Mouse (Mus musculus) hindbrain, embryonic 15.5 days (tissue): ENCODE data around the gene Pgam5. TPM values are rescaled to one million over a fixed set of nuclear protein-coding genes. Genes with fewer than 3 reads are reported as not detected.

ENCODE experiments used
- ATAC-seq: fragments of 200-750 bp; cut with Nextera tagmentation; 2 replicates; pipeline ENCODE4 v1.8.0; 2017; ENCODE audit warnings: low read depth, moderate number of reproducible peaks, moderate TSS enrichment; ENCODE audit not compliant: low FRiP score
- H3K27ac ChIP-seq: fragments of 300-500 bp; sonication (generic); replicated peaks from 2 replicates; pipeline ENCODE4 v1.5.1; 2015; ENCODE audit warnings: mild to moderate bottlenecking, inconsistent platforms
- H3K27me3 ChIP-seq: fragments of 300-500 bp; sonication (generic); 2 replicates; pipeline ENCODE4 v1.6.1; 2015; ENCODE audit warnings: control low read depth, inconsistent platforms
- H3K36me3 ChIP-seq: fragments of 300-500 bp; sonication (generic); 2 replicates; pipeline ENCODE4 v1.6.1; 2015; ENCODE audit warnings: control low read depth, inconsistent platforms
- H3K4me1 ChIP-seq: fragments of 300-500 bp; sonication (generic); replicated peaks from 2 replicates; pipeline ENCODE4 v1.6.1; 2015; ENCODE audit warnings: control low read depth, inconsistent platforms
- H3K4me2 ChIP-seq: fragments of 300-500 bp; sonication (generic); 2 replicates; pipeline ENCODE4 v1.6.1; 2015; ENCODE audit warnings: moderate library complexity, mild to moderate bottlenecking, inconsistent platforms
- H3K4me3 ChIP-seq: fragments of 300-500 bp; sonication (generic); 2 replicates; pipeline ENCODE4 v1.5.1; 2015; ENCODE audit warnings: mild to moderate bottlenecking, inconsistent platforms
- H3K9ac ChIP-seq: fragments of 300-500 bp; sonication (generic); 2 replicates; pipeline ENCODE4 v1.6.1; 2015; ENCODE audit warnings: inconsistent platforms
- H3K9me3 ChIP-seq: fragments of 300-500 bp; sonication (generic); 2 replicates; pipeline ENCODE4 v1.6.1; 2016; ENCODE audit warnings: control low read depth, inconsistent platforms
- WGBS: fragments of 180-500 bp; shearing (Covaris S2); methylation state at CpG from one replicate; pipeline ENCODE4 v1.1.7; 2015; 5-methylcytosine and 5-hydroxymethylcytosine counted together
- polyA plus RNA-seq: library from polyadenylated mRNA; unstranded; fragments of >200 nt; fragmentation: Nextera tagmentation; extraction: Ambion mirVana; gene quantifications from 2 replicates; pipeline ENCODE4 v1.2.1, GENCODE M21; 2015

Pgam5 gene
- polyA plus RNA-seq, 1 experiment from 2014 or later = 97.9 TPM

DNA sequence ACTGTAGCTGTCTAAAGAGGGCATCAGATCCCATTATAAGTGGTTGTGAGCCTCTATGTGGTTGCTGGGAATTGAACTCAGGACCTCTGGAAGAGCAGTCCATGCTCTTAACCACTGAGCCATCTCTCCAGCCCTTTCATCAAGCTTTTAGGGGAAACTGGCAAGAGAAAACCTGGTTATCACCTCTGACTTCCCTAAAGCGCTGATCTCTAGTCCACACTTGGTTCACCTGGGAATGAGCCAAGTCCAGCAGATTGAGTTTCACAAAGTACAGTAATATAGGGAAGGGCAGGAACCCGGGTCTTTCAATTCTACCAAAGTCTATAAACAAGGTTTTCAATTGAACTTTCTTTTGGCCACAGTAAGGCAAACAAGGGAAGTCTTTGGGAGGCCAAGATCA is 12.3 kb upstream of the Pgam5 start:
- no peak overlapping the region for H3K4me2 ChIP-seq
- H3K27me3 ChIP-seq = no peaks in the 10 kb centered on the region; the same call in 1 of the 2 replicates
- no peak overlapping the region for H3K27ac ChIP-seq
- ATAC-seq = no peak
- H3K9me3 ChIP-seq = no peaks in the 10 kb centered on the region
- no peak overlapping the region for H3K4me3 ChIP-seq
- peaks cover 15% of the 10 kb centered on the region for H3K4me1 ChIP-seq
- no peaks in the 10 kb centered on the region for H3K36me3 ChIP-seq
- WGBS = 79% methylated on average over 2 of the region's 2 CpGs
- H3K9ac ChIP-seq = no peak overlapping the region

DNA sequence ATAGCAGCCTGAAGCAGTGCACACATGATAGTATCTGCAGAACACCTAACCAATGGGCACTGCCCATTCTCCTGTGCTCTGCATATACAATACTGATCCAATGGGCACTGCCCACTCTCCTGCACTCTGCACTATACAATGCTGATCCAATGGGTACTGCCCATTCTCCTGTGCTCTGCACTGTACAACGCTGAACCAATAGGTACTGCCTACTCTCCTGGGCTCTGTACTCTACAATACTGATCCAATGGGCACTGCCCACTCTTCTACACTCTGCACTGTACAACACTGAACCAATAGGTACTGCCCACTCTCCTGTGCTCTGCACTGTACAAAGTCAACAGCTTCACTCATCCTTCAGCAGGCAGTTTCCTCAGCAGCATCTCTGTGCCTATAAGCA is 7.2 kb upstream of the Pgam5 start:
- ATAC-seq = no peak
- Histone ChIP-seq H3K4me3 (no peak overlapping the region), H3K27me3 (no peaks in the 10 kb centered on the region), H3K9me3 (no peaks in the 10 kb centered on the region), H3K9ac (no peak overlapping the region), H3K36me3 (no peaks in the 10 kb centered on the region), H3K4me2 (no peak overlapping the region), H3K27ac (no peak overlapping the region), H3K4me1 (no peaks in the 10 kb centered on the region)
- 97% methylated on average over 1 of the region's 1 CpGs for WGBS

DNA sequence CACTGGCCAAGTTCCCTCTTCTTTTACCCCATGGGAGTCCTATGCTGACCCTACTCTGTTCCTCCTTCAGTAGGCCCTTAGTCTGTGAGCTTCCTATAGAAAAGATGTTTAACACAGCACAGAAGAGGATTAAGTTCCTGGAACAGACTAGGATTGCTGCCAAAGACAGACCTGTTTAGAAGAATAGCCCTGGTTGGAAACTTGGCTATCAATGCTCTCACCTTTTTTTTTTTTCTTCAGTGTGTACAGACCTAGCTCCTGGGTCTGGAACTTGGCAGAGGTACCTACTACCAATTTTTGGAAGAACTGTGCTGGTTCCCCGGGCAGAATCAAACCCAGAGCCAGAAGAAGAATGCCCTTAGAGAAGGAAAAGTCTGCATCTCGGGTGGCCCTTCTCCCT is 6.7 kb upstream of the Pgam5 start:
- Histone ChIP-seq H3K27me3 (no peaks in the 10 kb centered on the region), H3K36me3 (no peaks in the 10 kb centered on the region), H3K4me1 (no peaks in the 10 kb centered on the region), H3K27ac (no peak overlapping the region), H3K4me2 (no peak overlapping the region), H3K9ac (no peak overlapping the region), H3K4me3 (no peak overlapping the region), H3K9me3 (no peaks in the 10 kb centered on the region)
- ATAC-seq = no peak
- 84% methylated on average over 2 of the region's 2 CpGs for WGBS

DNA sequence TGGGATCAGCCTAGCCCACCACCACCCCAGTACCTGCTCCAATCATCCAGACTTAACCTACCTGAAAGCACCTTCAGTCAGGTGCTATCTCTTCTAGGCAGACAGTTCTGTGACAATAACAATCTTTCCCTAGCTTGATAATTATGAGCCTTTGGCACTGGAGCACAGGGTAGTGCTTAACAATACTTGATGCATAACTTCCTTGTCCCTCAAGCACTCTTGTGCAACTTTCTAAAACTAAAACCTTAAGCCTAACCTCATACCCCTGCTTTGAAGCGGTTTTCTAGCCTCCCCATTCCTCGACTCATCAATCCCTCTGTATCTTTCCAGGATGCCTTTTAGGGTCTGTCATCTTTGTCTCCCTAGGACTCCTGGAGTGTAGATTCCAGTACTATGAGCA is 5.1 kb upstream of the Pgam5 start:
- Histone ChIP-seq H3K4me2 (no peak overlapping the region), H3K9me3 (no peaks in the 10 kb centered on the region), H3K4me3 (no peak overlapping the region), H3K4me1 (no peaks in the 10 kb centered on the region), H3K27me3 (no peaks in the 10 kb centered on the region), H3K36me3 (no peaks in the 10 kb centered on the region), H3K9ac (no peak overlapping the region), H3K27ac (no peak overlapping the region)
- WGBS = 71% methylated on average over 2 of the region's 2 CpGs
- no peak for ATAC-seq

DNA sequence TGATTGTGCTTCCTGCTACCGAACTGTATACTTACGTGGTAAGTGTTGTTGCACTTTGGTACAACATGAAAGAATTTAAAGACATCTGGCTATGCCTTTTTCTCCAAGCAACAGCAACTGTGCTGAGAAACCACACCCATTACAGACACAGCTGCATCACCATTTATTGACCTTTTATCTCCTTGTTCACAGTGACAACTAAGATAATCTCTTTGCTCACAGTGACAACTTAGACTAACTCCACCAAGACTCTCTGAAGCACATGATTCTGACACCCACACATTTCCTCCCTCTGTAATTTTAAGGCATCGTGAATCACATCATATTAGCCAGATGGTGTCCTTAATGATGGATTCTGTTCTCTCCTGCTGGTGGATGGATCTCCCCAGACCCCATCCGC is 4.4 kb upstream of the Pgam5 start:
- no peaks in the 10 kb centered on the region for H3K27me3 ChIP-seq
- no peaks in the 10 kb centered on the region for H3K36me3 ChIP-seq
- no peak overlapping the region for H3K27ac ChIP-seq
- no peaks in the 10 kb centered on the region for H3K9me3 ChIP-seq
- no peak overlapping the region for H3K4me2 ChIP-seq
- H3K4me1 ChIP-seq = no peaks in the 10 kb centered on the region
- no peak overlapping the region for H3K4me3 ChIP-seq
- ATAC-seq = no peak
- no peak overlapping the region for H3K9ac ChIP-seq
- WGBS = 86% methylated on average over 4 of the region's 4 CpGs

DNA sequence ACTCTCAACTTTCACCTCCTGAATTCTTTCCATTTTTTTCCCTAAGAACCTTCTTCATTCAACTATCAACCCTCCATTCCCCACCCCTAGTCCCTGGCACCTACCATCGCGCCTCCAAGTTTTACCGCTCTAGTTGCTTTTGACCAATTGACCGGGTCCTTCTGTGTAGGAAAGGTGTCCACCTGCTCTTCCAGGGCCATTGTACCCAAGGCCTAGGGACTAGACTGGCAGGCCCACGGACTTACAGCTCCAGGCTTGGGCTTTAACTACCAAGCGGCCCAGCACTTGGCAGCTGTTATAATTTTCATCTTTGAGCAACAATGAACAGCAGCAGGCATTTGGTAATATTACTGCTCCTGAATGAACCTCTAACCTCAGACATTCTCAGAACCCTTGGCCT is 529 bp upstream of the Pgam5 start:
- Histone ChIP-seq H3K4me3 (no peak overlapping the region), H3K36me3 (peaks cover 22% of the 10 kb centered on the region), H3K27ac (no peak overlapping the region), H3K9ac (no peak overlapping the region), H3K9me3 (no peaks in the 10 kb centered on the region), H3K27me3 (no peaks in the 10 kb centered on the region), H3K4me1 (peaks cover 8% of the 10 kb centered on the region), H3K4me2 (peak overlapping the region; percentile 85; the same call in 1 of the 2 replicates)
- WGBS = 94% methylated on average over 6 of the region's 6 CpGs
- peak; percentile 5; the same call in 1 of the 2 replicates for ATAC-seq

DNA sequence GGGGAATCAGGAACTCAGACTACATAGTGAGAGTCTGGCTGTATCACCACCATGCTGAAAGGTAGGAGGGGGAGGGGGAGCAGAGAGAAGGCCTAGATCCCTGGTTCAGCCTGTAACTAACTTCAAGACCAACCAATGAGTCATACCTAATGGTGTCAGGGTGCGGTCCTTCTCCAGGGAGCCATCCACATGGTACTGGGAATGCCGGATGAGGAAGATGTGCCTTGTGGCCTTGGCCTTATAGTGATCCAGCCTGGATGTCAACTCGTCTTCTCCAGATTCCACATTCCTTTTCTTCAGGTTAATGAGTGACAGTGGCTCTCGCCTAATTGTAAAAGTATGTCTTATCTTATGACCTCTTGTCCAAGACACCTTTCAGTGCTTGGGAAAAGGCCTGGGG is 2.8 kb downstream of the Pgam5 start:
- Histone ChIP-seq H3K9me3 (no peaks in the 10 kb centered on the region), H3K4me3 (no peak overlapping the region), H3K4me1 (peaks cover 8% of the 10 kb centered on the region), H3K27ac (no peak overlapping the region), H3K4me2 (no peak overlapping the region), H3K9ac (no peak overlapping the region), H3K36me3 (peaks cover 34% of the 10 kb centered on the region), H3K27me3 (no peaks in the 10 kb centered on the region)
- ATAC-seq = no peak
- 95% methylated on average over 4 of the region's 4 CpGs for WGBS

DNA sequence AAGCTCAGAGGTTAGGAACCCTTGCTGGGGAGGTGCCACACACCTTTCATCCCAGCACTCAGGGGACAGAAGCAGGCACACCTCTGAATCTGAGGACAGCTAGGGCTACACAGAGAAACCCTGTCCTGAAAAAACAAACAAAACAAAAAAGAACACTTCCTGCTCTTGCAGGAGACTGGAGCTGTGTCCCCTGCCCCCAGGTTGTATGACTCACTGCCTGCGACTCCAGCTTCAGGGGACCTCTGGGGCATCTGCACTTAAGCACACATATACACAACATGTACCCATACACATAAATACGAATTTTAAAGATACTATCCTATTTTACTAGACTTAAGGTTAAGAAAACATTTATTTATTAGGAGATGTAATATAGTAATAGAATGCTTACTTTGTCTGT is 25.6 kb downstream of the Pgam5 start:
- Histone ChIP-seq H3K4me1 (no peaks in the 10 kb centered on the region), H3K36me3 (peaks cover 82% of the 10 kb centered on the region), H3K27me3 (no peaks in the 10 kb centered on the region), H3K9ac (no peak overlapping the region), H3K27ac (no peak overlapping the region), H3K4me3 (no peak overlapping the region), H3K9me3 (no peaks in the 10 kb centered on the region), H3K4me2 (no peak overlapping the region)
- no peak for ATAC-seq
- 91% methylated on average over 2 of the region's 2 CpGs for WGBS

DNA sequence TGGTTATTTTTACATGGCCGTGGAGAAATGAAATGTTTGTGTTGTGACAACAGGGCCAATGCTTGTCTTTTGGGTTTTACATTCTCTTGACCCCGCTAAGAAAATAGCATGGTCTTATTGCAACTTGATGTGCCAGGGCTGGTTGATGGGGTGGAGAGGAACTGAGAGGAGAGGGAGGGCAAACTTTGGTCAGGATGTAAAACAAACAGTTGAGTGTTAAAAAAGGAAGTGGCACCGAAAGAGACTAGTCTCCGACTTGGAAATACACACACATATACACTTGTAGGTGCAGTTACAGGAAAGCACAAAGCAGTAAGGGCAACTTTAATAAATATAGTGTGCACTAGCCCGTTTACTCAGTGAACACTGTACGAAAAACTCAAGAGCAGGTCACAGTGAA is 37.4 kb downstream of the Pgam5 start:
- WGBS = 90% methylated on average over 6 of the region's 6 CpGs
- Histone ChIP-seq H3K36me3 (peaks cover 32% of the 10 kb centered on the region), H3K9ac (no peak overlapping the region), H3K4me1 (peaks cover 25% of the 10 kb centered on the region), H3K27ac (no peak overlapping the region), H3K9me3 (no peaks in the 10 kb centered on the region), H3K27me3 (no peaks in the 10 kb centered on the region), H3K4me3 (peak overlapping the region; percentile 77; the same call in 1 of the 2 replicates), H3K4me2 (peak overlapping the region; percentile 74; the same call in 1 of the 2 replicates)
- ATAC-seq = no peak

DNA sequence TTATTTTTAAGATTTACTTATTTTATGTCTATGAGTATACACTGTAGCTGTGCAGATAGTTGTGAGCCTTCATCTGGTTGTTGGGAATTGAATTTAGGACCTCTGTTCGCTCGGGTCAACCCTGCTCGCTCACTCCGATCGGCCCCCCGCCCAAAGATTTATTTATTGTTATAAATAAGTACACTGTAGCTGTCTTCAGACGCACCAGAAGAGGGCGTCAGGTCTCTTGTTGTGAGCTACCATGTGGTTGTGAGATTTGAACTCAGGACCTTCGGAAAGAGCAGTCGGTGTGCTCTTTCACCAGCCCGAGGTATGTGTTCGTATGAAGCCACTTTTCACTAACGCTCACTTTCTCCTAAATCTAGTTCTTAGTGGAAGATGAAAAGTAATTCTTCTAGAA is 38.1 kb downstream of the Pgam5 start:
- WGBS = 40% methylated on average over 13 of the region's 13 CpGs
- H3K27ac ChIP-seq = no peak overlapping the region
- ATAC-seq = no peak

DNA sequence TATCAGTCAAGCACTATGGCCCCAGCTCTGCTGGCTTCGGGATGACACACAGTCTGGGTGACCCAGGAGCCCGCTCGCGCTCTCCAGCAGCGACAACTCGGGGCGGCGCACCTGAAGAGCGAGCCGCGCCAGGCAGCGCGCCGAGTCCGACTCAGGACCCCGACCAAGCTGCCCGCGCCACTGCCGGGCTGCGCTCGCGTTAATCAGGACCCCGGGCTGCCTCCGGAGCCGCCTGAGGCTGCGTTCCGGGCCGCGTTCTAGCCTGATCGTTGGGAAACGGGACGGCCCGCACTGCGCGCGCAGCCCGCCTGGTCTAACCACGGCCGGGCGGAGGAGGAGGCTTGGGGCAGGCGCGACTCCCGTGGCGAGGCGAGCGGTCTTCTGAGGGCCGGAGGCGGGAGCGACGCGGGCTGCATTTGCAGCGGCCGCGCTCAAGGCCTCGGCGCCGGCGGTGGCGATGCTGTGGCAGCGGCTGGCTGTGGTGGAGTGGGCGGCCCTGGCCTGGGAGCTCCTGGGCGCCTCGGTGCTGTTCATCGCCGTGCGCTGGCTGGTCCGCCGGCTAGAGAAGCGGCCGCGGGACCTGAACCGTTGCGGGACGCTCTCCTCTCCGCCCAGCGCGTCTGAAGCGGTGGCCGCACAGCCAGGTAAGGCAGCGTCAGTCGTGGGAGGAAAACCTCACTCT is 38.8 kb downstream of the Pgam5 start, which contains the start of gene Ankle2:
Gene Ankle2, plus strand, starts transcription at position 225 of the 682 bp plus-strand sequence.
- WGBS = under 1% methylated on average over 78 of the region's 81 CpGs
- Histone ChIP-seq H3K9ac (peak within 1 kb of the TSS; percentile 86), H3K9me3 (no peaks in the 10 kb centered on the region), H3K4me2 (peak within 1 kb of the TSS; percentile 74), H3K4me1 (peaks cover 25% of the 10 kb centered on the region), H3K27me3 (no peaks in the 10 kb centered on the region), H3K27ac (peak within 1 kb of the TSS; percentile 90), H3K4me3 (peak within 1 kb of the TSS; percentile 77), H3K36me3 (peaks cover 23% of the 10 kb centered on the region)
- ATAC-seq = peak; percentile 95

More for the DNA sequence above, 38.1 kb downstream of the Pgam5 start:
- H3K4me3 ChIP-seq = peak overlapping the region; percentile 77
- H3K9ac ChIP-seq = peak overlapping the region; percentile 86
- peaks cover 25% of the 10 kb centered on the region for H3K4me1 ChIP-seq
- H3K4me2 ChIP-seq = peak overlapping the region; percentile 74
- H3K9me3 ChIP-seq = no peaks in the 10 kb centered on the region
- H3K27me3 ChIP-seq = no peaks in the 10 kb centered on the region
- peaks cover 30% of the 10 kb centered on the region for H3K36me3 ChIP-seq

DNA sequence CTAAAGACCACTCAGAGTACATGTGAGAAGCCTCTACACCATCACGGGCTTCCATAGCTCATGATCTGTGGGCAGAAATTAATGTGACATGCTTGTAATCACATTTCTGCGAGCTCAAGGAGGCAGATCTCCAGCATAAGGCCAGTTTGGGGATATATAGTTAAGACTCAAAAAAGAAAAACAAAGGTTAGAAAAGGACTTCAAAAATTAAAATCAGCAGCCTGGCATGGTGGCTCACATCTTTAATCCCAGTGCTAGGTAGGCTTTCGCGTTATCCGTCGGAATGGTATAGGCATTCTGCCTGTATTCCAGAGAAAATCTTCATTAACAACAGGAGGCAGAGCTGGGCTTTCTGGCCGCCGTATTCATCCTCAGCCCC is 39.3 kb downstream of the Pgam5 start:
- Histone ChIP-seq H3K4me2 (peak overlapping the region; percentile 74), H3K9ac (peak overlapping the region; percentile 86), H3K36me3 (peaks cover 23% of the 10 kb centered on the region), H3K4me3 (peak overlapping the region; percentile 77), H3K4me1 (peaks cover 25% of the 10 kb centered on the region), H3K9me3 (no peaks in the 10 kb centered on the region), H3K27ac (peak overlapping the region; percentile 90), H3K27me3 (no peaks in the 10 kb centered on the region)
- WGBS = 6% methylated on average over 8 of the region's 8 CpGs
- ATAC-seq = peak; percentile 3; the same call in 1 of the 2 replicates
